Mouse (Mus musculus) CH12.LX (cell line): ENCODE results near the gene Gm32742. TPM values are rescaled to one million over a fixed set of nuclear protein-coding genes. Genes with fewer than 3 reads are reported as not detected.

Experiments
- DNase-seq: peaks from one replicate; pipeline ENCODE4 v3.0.0-alpha.2; 2013; ENCODE audit errors: extremely low read depth
- H3K27ac ChIP-seq: 2 replicates; pipeline ENCODE4 v1.5.1; 2012; ENCODE audit warnings: low read depth, mild to moderate bottlenecking, control low read depth, moderate library complexity; ENCODE audit not compliant: insufficient read depth
- H3K27me3 ChIP-seq: replicated peaks from 2 replicates; pipeline ENCODE3; 2012; ENCODE audit warnings: inconsistent platforms
- H3K36me3 ChIP-seq, 2 experiments: replicated peaks in 1 of 2; 2 replicates each; pipeline versions ENCODE3 to v1.6.1; 2012; ENCODE audit warnings: inconsistent platforms in 1 of 2, low read length in 1 of 2, mild to moderate bottlenecking in 1 of 2, mixed read lengths in 1 of 2, moderate library complexity in 1 of 2; ENCODE audit not compliant: control insufficient read depth in 1 of 2, insufficient read depth in 1 of 2
- H3K4me1 ChIP-seq, 2 experiments: 2 replicates each; pipeline ENCODE4 v1.6.1; 2012; ENCODE audit warnings: inconsistent platforms in 1 of 2, moderate library complexity in 1 of 2; ENCODE audit not compliant: insufficient read depth in 2 of 2, control insufficient read depth in 1 of 2
- H3K4me2 ChIP-seq: 2 replicates; pipeline ENCODE4 v1.6.1; 2012; ENCODE audit warnings: low read depth, mild to moderate bottlenecking, control low read depth; ENCODE audit not compliant: poor library complexity, insufficient read depth, severe bottlenecking
- H3K4me3 ChIP-seq, 3 experiments: fragments of 150-350 bp in 1 of 3; sonication (generic) in 1 of 3; replicated peaks in 1 of 3; 2 replicates each; pipeline versions ENCODE3 to v1.5.1; 2011 to 2012; ENCODE audit warnings: low read depth in 2 of 3, low read length in 2 of 3, mild to moderate bottlenecking in 2 of 3, moderate library complexity in 2 of 3, control low read depth in 1 of 3, improper control_type of control experiment in 1 of 3, inconsistent platforms in 1 of 3, mixed read lengths in 1 of 3; ENCODE audit not compliant: poor library complexity in 1 of 3
- H3K79me2 ChIP-seq: replicated peaks from 2 replicates; pipeline ENCODE4 v1.6.1; 2012; ENCODE audit warnings: mild to moderate bottlenecking, moderate library complexity; ENCODE audit not compliant: control insufficient read depth, poor library complexity, insufficient read depth, severe bottlenecking; ENCODE audit errors: extremely low read depth
- H3K9ac ChIP-seq: 2 replicates; pipeline ENCODE4 v1.6.1; 2012; ENCODE audit warnings: low read depth, mild to moderate bottlenecking, control low read depth, moderate library complexity; ENCODE audit not compliant: insufficient read depth
- H3K9me3 ChIP-seq: replicated peaks from 2 replicates; pipeline ENCODE3; 2012; ENCODE audit warnings: low read length, inconsistent platforms, mixed read lengths
- BHLHE40 ChIP-seq: IDR thresholded peaks from 2 replicates; pipeline ENCODE4 v1.6.1; 2011; ENCODE audit warnings: mild to moderate bottlenecking, low read depth, low read length, improper control_type of control experiment
- CTCF ChIP-seq, 2 experiments: IDR thresholded peaks in 1 of 2; conservative IDR thresholded peaks in 1 of 2; 2 replicates each; pipeline ENCODE4 v1.5.1; 2011 to 2012; ENCODE audit warnings: low read depth in 2 of 2, low read length in 2 of 2, improper control_type of control experiment in 1 of 2, inconsistent platforms in 1 of 2, mild to moderate bottlenecking in 1 of 2, moderate library complexity in 1 of 2
- E2F4 ChIP-seq: IDR thresholded peaks from 2 replicates; pipeline ENCODE4 v1.6.1; 2011; ENCODE audit warnings: low read depth, low read length, improper control_type of control experiment; ENCODE audit not compliant: insufficient replicate concordance
- ETS1 ChIP-seq: conservative IDR thresholded peaks from 2 replicates; pipeline ENCODE4 v1.6.1; 2012; ENCODE audit warnings: low read depth, mild to moderate bottlenecking, inconsistent platforms, low read length, improper control_type of control experiment, moderate library complexity
- HCFC1 ChIP-seq: IDR thresholded peaks from 2 replicates; pipeline ENCODE4 v1.6.1; 2012; ENCODE audit warnings: low read depth, mild to moderate bottlenecking, inconsistent platforms, low read length, improper control_type of control experiment
- JUND ChIP-seq: conservative IDR thresholded peaks from 2 replicates; pipeline ENCODE4 v1.6.1; 2011; ENCODE audit warnings: low read depth, low read length, improper control_type of control experiment
- KAT2A ChIP-seq: IDR thresholded peaks from 2 replicates; pipeline ENCODE4 v1.6.1; 2012; ENCODE audit warnings: low read length, improper control_type of control experiment, inconsistent platforms; ENCODE audit not compliant: insufficient replicate concordance
- MAZ ChIP-seq: IDR thresholded peaks from 2 replicates; pipeline ENCODE4 v1.6.1; 2012; ENCODE audit warnings: low read depth, mild to moderate bottlenecking, inconsistent platforms, low read length, improper control_type of control experiment, moderate library complexity
- NELFE ChIP-seq: IDR thresholded peaks from 2 replicates; pipeline ENCODE4 v1.6.1; 2011; ENCODE audit warnings: low read depth, low read length, improper control_type of control experiment
- POLR2A ChIP-seq: IDR thresholded peaks from 2 replicates; pipeline ENCODE4 v1.6.1; 2011; ENCODE audit warnings: low read depth, mild to moderate bottlenecking, improper control_type of control experiment, low read length
- POLR2AphosphoS2 ChIP-seq: IDR thresholded peaks from 2 replicates; pipeline ENCODE4 v1.6.1; 2011; ENCODE audit warnings: low read depth, low read length, improper control_type of control experiment
- RAD21 ChIP-seq: IDR thresholded peaks from 2 replicates; pipeline ENCODE4 v1.6.1; 2011; ENCODE audit warnings: low read depth, mild to moderate bottlenecking, low read length, improper control_type of control experiment, moderate library complexity
- SMC3 ChIP-seq: IDR thresholded peaks from 2 replicates; pipeline ENCODE4 v1.6.1; 2011; ENCODE audit warnings: low read depth, low read length, improper control_type of control experiment
- TCF12 ChIP-seq: IDR thresholded peaks from 2 replicates; pipeline ENCODE4 v1.6.1; 2014; ENCODE audit warnings: low read depth, mild to moderate bottlenecking, inconsistent platforms, low read length, improper control_type of control experiment
- UBTF ChIP-seq: IDR thresholded peaks from 2 replicates; pipeline ENCODE4 v1.6.1; 2012; ENCODE audit warnings: low read depth, mild to moderate bottlenecking, inconsistent platforms, low read length, improper control_type of control experiment, moderate library complexity
- USF2 ChIP-seq: conservative IDR thresholded peaks from 2 replicates; pipeline ENCODE4 v1.6.1; 2011; ENCODE audit warnings: low read depth, low read length, improper control_type of control experiment
- ZC3H11A ChIP-seq: IDR thresholded peaks from 2 replicates; pipeline ENCODE4 v1.6.1; 2012; ENCODE audit warnings: low read depth, mild to moderate bottlenecking, inconsistent platforms, low read length, improper control_type of control experiment
- ZKSCAN1 ChIP-seq: IDR thresholded peaks from 2 replicates; pipeline ENCODE4 v1.6.1; 2012; ENCODE audit warnings: low read depth, inconsistent platforms, low read length, improper control_type of control experiment, borderline replicate concordance
- ZMIZ1 ChIP-seq: IDR thresholded peaks from 2 replicates; pipeline ENCODE4 v1.6.1; 2012; ENCODE audit warnings: low read depth, mild to moderate bottlenecking, inconsistent platforms, low read length, improper control_type of control experiment
- dilution Hi-C: fragments of 300-500 bp; cut with MboI; formaldehyde crosslinking; loops from 2 replicates; pipeline ENCODE4 v1.14.3; 2020; ENCODE audit warnings: low sequenced_read_pairs; ENCODE audit not compliant: extremely low pct_unique_long_range_greater_than_20kb, extremely low pct_ligation_motif_present
- in situ Hi-C: fragments of 300-500 bp; cut with MboI; formaldehyde crosslinking; loops from 3 replicates; pipeline ENCODE4 v1.14.3; 2019; ENCODE audit warnings: low sequenced_read_pairs, low pct_ligation_motif_present, low pct_unique_long_range_greater_than_20kb, mixed read lengths
- polyA plus RNA-seq: library from polyadenylated mRNA; unstranded; fragments of >175 nt; gene quantifications from 2 replicates; pipeline ENCODE4 v1.2.1, GENCODE M21; 2012; ENCODE audit warnings: low read depth; ENCODE audit not compliant: insufficient read length
- total RNA-seq, 2 experiments: library from RNA; depleted of rRNA; stranded (reverse); fragments of 300-350 nt in 1 of 2; fragments of >200 nt in 1 of 2; gene quantifications; 2 replicates each; pipeline ENCODE4 v1.2.3; 2012 to 2014

Gene Gm32742
- total and polyA plus RNA-seq, 3 experiments: 0.23 to 0.77 (median 0.42) TPM

GRCm38 (mm10) chr9:51137432-51137831, 27.9 kb downstream of the Gm32742 start:
- Histone ChIP-seq H3K4me3 (no peak overlapping the region), H3K27me3 (no peaks in the 10 kb centered on the region), H3K79me2 (no peaks in the 10 kb centered on the region), H3K27ac (no peak overlapping the region), H3K4me1 (no peaks in the 10 kb centered on the region), H3K36me3 (no peaks in the 10 kb centered on the region), H3K4me2 (no peak overlapping the region), H3K9me3 (no peaks in the 10 kb centered on the region), H3K9ac (no peak overlapping the region)
- dilution Hi-C loops (no loop called here), in situ Hi-C loops (loop anchor here (25.0 kb wide), 1 partner anchor 300 kb away; the partner anchor contains the start of gene Ppp2r1b)
- TF ChIP-seq KAT2A (no peak), JUND (no peak), RAD21 (no peak), ZMIZ1 (no peak), ETS1 (no peak), POLR2AphosphoS2 (no peak), E2F4 (no peak), POLR2A (no peak), ZKSCAN1 (no peak), UBTF (no peak), TCF12 (no peak), ZC3H11A (no peak), SMC3 (no peak), BHLHE40 (no peak), USF2 (no peak), MAZ (no peak)
- DNase-seq: no peak

- Histone ChIP-seq H3K9ac (no peak overlapping the region), H3K27ac (no peak overlapping the region), H3K36me3 (no peaks in the 10 kb centered on the region), H3K27me3 (no peaks in the 10 kb centered on the region), H3K4me1 (no peaks in the 10 kb centered on the region), H3K4me3 (no peak overlapping the region), H3K9me3 (no peaks in the 10 kb centered on the region), H3K79me2 (no peaks in the 10 kb centered on the region), H3K4me2 (no peak overlapping the region)
- dilution Hi-C loops: no loop called here
- TF ChIP-seq SMC3 (peak; percentile 71), ZKSCAN1 (no peak), CTCF (conservative IDR thresholded peaks at IDR 0.05 in 1 of 2, IDR thresholded peaks at IDR 0.05 in 1 of 2; ENCODE audit: low read depth in 2 of 2, low read length in 2 of 2) (peak; percentile 73 to 85), RAD21 (peak; percentile 86), POLR2A (no peak), HCFC1 (no peak), NELFE (no peak)
- peak; percentile 40 for DNase-seq
- in situ Hi-C loops: loop anchor here (25.0 kb wide), 1 partner anchor 300 kb away; the partner anchor contains the start of gene Ppp2r1b
Observed at GRCm38 (mm10) chr9:51136985-51137384, 28.3 kb downstream of the Gm32742 start.
